Mouse (Mus musculus) heart, embryonic 13.5 days (tissue): ENCODE data around the gene Gh. TPM values are rescaled to one million over a fixed set of nuclear protein-coding genes. Genes with fewer than 3 reads are reported as not detected.

Experiments
- ATAC-seq: fragments of 200-750 bp; cut with Nextera tagmentation; 2 replicates; pipeline ENCODE4 v1.8.0; 2017; ENCODE audit warnings: moderate TSS enrichment; ENCODE audit not compliant: insufficient number of reproducible peaks, low FRiP score, low TSS enrichment; ENCODE audit errors: extremely low read depth
- H3K27ac ChIP-seq: fragments of 300-500 bp; sonication (generic); replicated peaks from 2 replicates; pipeline ENCODE4 v1.5.1; 2015; ENCODE audit warnings: moderate library complexity, mild to moderate bottlenecking, inconsistent platforms
- H3K27me3 ChIP-seq: fragments of 300-500 bp; sonication (generic); replicated peaks from 2 replicates; pipeline ENCODE4 v1.6.1; 2015; ENCODE audit warnings: mild to moderate bottlenecking, inconsistent platforms
- H3K36me3 ChIP-seq: fragments of 300-500 bp; sonication (generic); 2 replicates; pipeline ENCODE4 v1.6.1; 2015; ENCODE audit warnings: mild to moderate bottlenecking, inconsistent platforms
- H3K4me1 ChIP-seq: fragments of 300-500 bp; sonication (generic); 2 replicates; pipeline ENCODE4 v1.6.1; 2015; ENCODE audit warnings: inconsistent platforms
- H3K4me2 ChIP-seq: fragments of 300-500 bp; sonication (generic); 2 replicates; pipeline ENCODE4 v1.6.1; 2015; ENCODE audit warnings: inconsistent platforms, mild to moderate bottlenecking, moderate library complexity
- H3K4me3 ChIP-seq: fragments of 300-500 bp; sonication (generic); 2 replicates; pipeline ENCODE4 v1.5.1; 2015; ENCODE audit warnings: moderate library complexity, mild to moderate bottlenecking, inconsistent platforms
- H3K9ac ChIP-seq: fragments of 300-500 bp; sonication (generic); 2 replicates; pipeline ENCODE4 v1.6.1; 2015; ENCODE audit warnings: inconsistent platforms, mild to moderate bottlenecking, moderate library complexity
- H3K9me3 ChIP-seq: fragments of 300-500 bp; sonication (generic); 2 replicates; pipeline ENCODE4 v1.6.1; 2016; ENCODE audit warnings: inconsistent platforms
- WGBS: fragments of 180-500 bp; shearing (Covaris S2); methylation state at CpG from one replicate; pipeline ENCODE4 v1.1.7; 2015; ENCODE audit warnings: mixed read lengths; 5-methylcytosine and 5-hydroxymethylcytosine counted together
- polyA plus RNA-seq: library from polyadenylated mRNA; unstranded; fragments of >200 nt; fragmentation: Nextera tagmentation; extraction: Ambion mirVana; gene quantifications from 2 replicates; pipeline ENCODE4 v1.2.1, GENCODE M21; 2015

The Gh gene
- polyA plus RNA-seq, 1 experiment from 2014 or later: not detected

DNA sequence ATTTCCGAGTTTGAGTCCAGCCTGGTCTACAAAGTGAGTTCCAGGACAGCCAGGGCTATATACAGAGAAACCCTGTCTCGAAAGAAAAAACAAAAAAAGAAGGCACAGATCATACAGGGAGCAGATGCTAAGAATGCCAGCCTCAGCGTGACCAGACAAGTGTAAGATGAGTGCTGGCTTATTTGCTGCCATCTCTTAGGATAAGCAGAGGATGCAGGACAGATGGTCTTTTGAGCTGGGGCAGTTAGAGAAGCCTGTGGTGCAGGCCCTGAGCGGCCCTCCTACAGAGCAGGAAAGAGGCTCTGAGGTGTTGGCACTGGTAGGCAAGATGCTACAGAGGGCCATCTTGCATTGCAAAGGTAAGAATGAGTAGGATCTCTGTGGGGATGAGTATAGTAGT lies 18.3 kb downstream of the Gh start:
- Histone ChIP-seq H3K4me1 (peaks cover 3% of the 10 kb centered on the region; the same call in 1 of the 2 replicates), H3K36me3 (no peaks in the 10 kb centered on the region), H3K9ac (no peak overlapping the region), H3K4me3 (no peak overlapping the region), H3K9me3 (no peaks in the 10 kb centered on the region), H3K4me2 (no peak overlapping the region), H3K27ac (no peak overlapping the region), H3K27me3 (peaks cover 8% of the 10 kb centered on the region; the same call in 1 of the 2 replicates)
- 74% methylated on average over 4 of the region's 4 CpGs for WGBS
- no peak for ATAC-seq

DNA sequence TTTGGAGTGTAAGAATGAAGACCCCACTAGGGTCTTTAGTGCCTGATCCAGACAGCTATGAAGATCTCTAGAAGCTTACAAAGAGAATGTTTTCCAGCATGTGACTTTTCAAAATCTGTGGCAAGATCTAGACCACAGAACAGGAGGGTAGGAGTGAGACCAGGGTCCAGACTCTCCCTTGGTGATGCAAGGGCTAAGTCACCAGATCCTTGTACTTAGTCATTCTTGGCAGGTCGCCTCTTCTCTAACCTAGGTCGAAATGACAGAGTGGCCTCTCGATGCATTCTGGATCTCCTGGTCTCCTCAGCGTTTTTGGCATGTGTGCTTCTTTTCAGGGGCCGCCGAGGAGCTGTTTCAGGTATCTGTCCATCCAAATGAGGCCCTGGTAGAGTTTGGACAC lies 19.2 kb downstream of the Gh start:
- no peak overlapping the region for H3K27ac ChIP-seq
- 70% methylated on average over 6 of the region's 6 CpGs for WGBS
- no peak overlapping the region for H3K4me2 ChIP-seq
- H3K27me3 ChIP-seq: peaks cover 8% of the 10 kb centered on the region
- H3K9me3 ChIP-seq: no peaks in the 10 kb centered on the region
- H3K9ac ChIP-seq: no peak overlapping the region
- no peak overlapping the region for H3K4me3 ChIP-seq
- ATAC-seq: no peak
- no peaks in the 10 kb centered on the region for H3K36me3 ChIP-seq
- H3K4me1 ChIP-seq: peaks cover 3% of the 10 kb centered on the region; the same call in 1 of the 2 replicates

DNA sequence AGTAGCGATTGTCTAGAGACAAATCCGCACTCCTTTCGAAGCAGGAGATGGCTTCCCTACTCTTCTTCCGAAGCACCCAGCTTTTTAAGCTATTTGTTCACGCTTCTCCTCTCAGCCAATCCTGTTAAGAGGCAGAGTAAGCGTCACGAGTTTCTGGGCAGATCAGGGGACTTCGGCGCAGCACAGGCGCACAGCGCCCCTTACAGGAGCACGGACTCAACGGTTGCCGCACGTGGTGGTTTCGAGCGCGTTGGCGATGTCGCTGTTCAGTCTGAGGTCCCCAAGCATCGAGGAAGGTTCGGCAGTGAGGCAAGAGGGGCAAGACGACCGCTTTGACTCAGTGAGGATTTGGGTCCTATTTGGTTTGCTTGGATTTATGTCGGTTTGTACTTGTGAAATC lies 25.2 kb downstream of the Gh start, which contains the start of gene Tcam1:
Gene Tcam1, plus strand, starts transcription at position 219 of the 400 bp plus-strand sequence.
- Histone ChIP-seq H3K27me3 (no peaks in the 10 kb centered on the region; the same call in 1 of the 2 replicates), H3K4me3 (peak within 1 kb of the TSS; percentile 24), H3K9me3 (no peaks in the 10 kb centered on the region), H3K9ac (no peak within 1 kb of the TSS), H3K4me1 (peaks cover 27% of the 10 kb centered on the region), H3K4me2 (peak within 1 kb of the TSS; percentile 59), H3K27ac (no peak within 1 kb of the TSS), H3K36me3 (no peaks in the 10 kb centered on the region)
- WGBS: 6% methylated on average over 25 of the region's 25 CpGs
- ATAC-seq: no peak

DNA sequence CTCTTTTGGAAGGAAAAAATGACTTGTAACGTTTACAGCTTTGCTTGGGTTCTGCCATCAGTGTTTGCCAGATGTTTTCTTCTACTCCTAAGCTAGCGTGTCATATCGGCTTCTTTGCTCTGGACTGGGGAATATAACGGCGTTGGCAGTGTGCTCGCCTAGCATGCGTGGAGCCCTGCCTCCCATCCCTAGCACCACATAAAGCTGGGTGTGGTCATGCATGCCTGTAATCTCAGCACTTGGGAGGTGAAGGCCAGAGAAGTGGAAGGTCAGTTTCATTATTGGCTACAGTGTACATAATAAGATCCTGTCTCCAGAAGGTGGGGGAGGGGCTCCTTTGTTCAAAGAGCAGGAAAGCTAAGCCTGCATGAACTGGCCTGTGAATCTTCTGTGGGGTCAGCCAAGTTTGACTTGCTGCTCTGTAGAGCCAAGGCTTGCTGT lies 26.7 kb downstream of the Gh start:
- H3K9me3 ChIP-seq: no peaks in the 10 kb centered on the region
- 76% methylated on average over 7 of the region's 7 CpGs for WGBS
- 0 out of 2 replicates have a peak overlapping the region, but pooled peaks have one; percentile 37 for H3K9ac ChIP-seq
- H3K4me3 ChIP-seq: no peak overlapping the region
- no peak overlapping the region for H3K4me2 ChIP-seq
- no peaks in the 10 kb centered on the region; the same call in 1 of the 2 replicates for H3K27me3 ChIP-seq
- no peaks in the 10 kb centered on the region for H3K36me3 ChIP-seq
- H3K4me1 ChIP-seq: peaks cover 42% of the 10 kb centered on the region
- no peak for ATAC-seq
- no peak overlapping the region for H3K27ac ChIP-seq

DNA sequence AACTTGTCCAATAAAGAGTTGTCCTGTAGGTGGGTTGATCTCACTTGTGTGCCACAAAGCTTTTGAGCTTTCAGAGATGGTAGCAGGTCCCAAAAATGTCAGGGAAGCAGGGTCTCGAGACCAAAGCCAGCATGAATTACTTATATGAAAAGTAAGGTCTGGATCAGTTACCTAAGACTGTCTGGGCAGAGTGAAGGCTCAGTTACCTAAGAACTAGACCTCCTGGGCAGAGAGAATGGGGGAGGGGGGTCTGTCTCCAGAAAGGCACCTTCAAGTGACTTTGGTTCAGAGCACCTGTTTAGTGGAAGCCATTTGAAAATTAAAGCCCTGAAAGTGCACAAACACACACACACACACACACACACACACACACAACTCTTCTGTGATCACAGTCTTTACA lies 27.3 kb downstream of the Gh start:
- Histone ChIP-seq H3K4me3 (no peak overlapping the region), H3K36me3 (no peaks in the 10 kb centered on the region), H3K4me2 (no peak overlapping the region), H3K9ac (no peak overlapping the region), H3K4me1 (peaks cover 45% of the 10 kb centered on the region), H3K27me3 (no peaks in the 10 kb centered on the region; the same call in 1 of the 2 replicates), H3K27ac (no peak overlapping the region), H3K9me3 (no peaks in the 10 kb centered on the region)
- 78% methylated on average over 1 of the region's 1 CpGs for WGBS
- no peak for ATAC-seq

DNA sequence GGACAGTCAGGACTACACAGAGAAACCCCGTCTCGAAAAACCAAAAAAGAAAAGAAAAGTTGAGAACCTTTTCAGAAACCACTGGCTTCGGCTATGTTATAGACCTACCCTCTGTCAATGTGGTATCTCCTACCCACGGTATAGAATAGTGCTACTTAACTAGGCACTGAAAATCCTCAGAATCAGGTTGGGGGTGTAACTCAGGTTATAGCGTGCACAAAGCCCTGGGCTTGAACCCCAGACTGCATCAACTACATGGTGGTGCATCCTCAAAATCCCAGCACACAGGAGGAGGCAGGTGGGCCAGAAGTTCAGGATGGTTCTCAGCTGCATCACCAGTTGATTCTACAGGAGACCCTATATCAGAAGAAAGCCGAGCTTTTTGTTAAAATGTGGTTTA lies 27.9 kb downstream of the Gh start:
- peak overlapping the region; percentile 87; the same call in 1 of the 2 replicates for H3K9ac ChIP-seq
- 92% methylated on average over 6 of the region's 6 CpGs for WGBS
- ATAC-seq: no peak
- peak overlapping the region; percentile 79 for H3K4me2 ChIP-seq
- H3K4me1 ChIP-seq: peaks cover 51% of the 10 kb centered on the region
- H3K27me3 ChIP-seq: no peaks in the 10 kb centered on the region; the same call in 1 of the 2 replicates
- no peak overlapping the region for H3K27ac ChIP-seq
- no peaks in the 10 kb centered on the region for H3K9me3 ChIP-seq
- no peaks in the 10 kb centered on the region for H3K36me3 ChIP-seq
- peak overlapping the region; percentile 87; the same call in 1 of the 2 replicates for H3K4me3 ChIP-seq

DNA sequence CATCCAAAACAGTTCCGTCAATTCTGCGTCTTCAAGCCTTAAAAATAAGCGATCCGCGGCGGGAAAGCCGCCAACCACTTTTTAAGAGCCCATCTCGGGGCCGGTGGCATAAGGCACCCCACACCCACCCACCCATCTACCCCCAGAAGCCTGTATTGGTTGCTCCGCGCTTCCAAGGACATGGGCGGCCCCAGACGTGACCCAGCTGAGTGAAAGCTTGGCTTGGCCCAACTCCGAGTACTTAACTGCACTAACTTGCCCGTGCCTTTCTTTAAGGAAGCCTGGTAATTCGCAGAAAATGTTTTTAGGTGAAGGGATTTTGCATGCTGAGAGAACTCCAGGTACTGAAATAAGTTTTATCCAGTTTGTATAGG lies 28.4 kb downstream of the Gh start:
- Histone ChIP-seq H3K9me3 (no peaks in the 10 kb centered on the region), H3K4me2 (peak overlapping the region; percentile 79), H3K9ac (peak overlapping the region; percentile 87), H3K27me3 (no peaks in the 10 kb centered on the region; the same call in 1 of the 2 replicates), H3K4me3 (peak overlapping the region; percentile 87), H3K27ac (peak overlapping the region; percentile 82), H3K4me1 (peaks cover 56% of the 10 kb centered on the region), H3K36me3 (no peaks in the 10 kb centered on the region)
- WGBS: 13% methylated on average over 16 of the region's 16 CpGs
- no peak for ATAC-seq

DNA sequence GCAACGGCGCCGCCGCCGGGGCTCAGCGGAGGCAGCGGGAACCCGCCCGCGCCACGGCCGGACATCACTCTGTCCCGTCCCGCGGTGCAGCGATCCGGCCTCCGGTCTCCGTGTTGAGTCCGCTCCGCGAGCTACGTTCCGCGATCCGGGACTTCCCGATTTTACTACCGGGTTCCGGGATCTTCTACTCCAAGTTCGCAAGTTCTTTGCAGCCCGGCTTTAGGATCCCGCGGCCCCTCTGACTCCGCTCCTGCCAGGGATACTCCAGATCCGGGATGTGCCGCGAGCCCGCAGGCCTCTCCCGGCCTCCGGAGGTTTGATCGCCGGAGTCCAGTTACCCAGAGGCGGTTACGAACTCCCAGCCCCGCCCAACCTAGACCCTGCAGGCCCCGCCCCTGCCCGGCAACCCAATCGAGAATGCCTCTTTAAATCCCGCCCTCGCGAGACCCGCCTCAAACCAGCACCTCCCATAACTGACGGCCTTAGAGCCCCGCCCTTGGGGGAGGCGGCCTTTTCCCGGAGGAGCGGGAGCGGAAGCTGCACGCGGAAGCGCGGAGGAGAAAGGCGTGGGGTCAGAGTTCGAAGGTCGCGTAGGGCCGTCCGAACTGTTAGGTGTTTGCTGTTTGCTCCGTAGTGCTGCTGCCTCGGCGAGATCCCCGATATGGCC lies 28.9 kb downstream of the Gh start, which contains the start of gene Smarcd2:
Gene Smarcd2, minus strand, starts transcription at position 329 of the 667 bp plus-strand sequence.
- peak; percentile 97 for ATAC-seq
- H3K4me1 ChIP-seq: peaks cover 61% of the 10 kb centered on the region
- H3K36me3 ChIP-seq: peaks cover 2% of the 10 kb centered on the region
- peak within 1 kb of the TSS; percentile 87 for H3K4me3 ChIP-seq
- H3K9me3 ChIP-seq: no peaks in the 10 kb centered on the region
- H3K9ac ChIP-seq: peak within 1 kb of the TSS; percentile 98
- peak within 1 kb of the TSS; percentile 92 for H3K27ac ChIP-seq
- H3K4me2 ChIP-seq: peak within 1 kb of the TSS; percentile 79
- WGBS: under 1% methylated on average over 72 of the region's 72 CpGs
- H3K27me3 ChIP-seq: no peaks in the 10 kb centered on the region; the same call in 1 of the 2 replicates

DNA sequence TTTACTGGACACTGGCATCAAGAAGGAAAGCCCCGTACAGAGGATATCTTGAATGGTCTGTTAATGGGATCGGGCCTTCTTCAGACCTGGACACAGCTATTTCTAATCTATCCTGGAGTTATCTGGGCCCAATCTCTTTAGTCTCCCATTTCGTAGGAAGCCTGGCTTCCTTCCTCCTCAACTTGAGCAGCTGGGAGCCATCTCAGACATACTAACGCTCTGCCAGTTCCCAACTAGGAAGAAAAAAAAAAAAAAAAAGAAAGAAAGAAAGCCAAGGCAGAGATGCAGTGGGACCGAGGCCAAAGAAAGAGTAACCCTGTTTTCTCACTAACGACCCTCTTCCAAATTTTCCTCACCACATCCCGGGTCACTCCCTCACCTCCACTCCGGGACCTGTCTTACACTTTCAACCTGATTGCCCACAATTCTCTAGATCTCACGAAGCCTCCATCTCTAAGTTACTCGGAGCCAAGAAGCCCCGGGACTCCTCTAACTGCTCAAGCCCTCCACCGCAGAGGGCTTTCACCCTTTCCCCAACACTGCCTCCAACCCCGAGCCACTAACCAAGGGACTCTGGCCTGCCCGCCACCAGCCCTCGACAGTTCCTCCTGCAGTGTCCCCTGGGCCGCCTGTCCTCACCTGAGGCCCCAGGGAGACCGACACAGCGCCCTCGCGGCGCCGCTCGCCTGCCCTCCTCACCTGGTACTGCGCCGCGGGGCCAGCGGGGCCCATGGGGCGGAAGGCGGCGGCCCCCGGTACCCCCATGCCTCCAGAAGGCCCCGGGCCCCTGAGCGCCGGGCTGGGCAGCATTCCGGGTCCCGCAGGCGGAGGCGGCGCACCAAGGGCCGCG lies 29.6 kb downstream of the Gh start:
- Histone ChIP-seq H3K36me3 (peaks cover 9% of the 10 kb centered on the region), H3K27ac (peak overlapping the region; percentile 92), H3K4me1 (peaks cover 68% of the 10 kb centered on the region), H3K9me3 (no peaks in the 10 kb centered on the region), H3K9ac (peak overlapping the region; percentile 98), H3K4me3 (peak overlapping the region; percentile 87), H3K27me3 (no peaks in the 10 kb centered on the region), H3K4me2 (peak overlapping the region; percentile 79)
- 0 out of 2 replicates have a peak, but pooled peaks have one; percentile 6 for ATAC-seq
- 1% methylated on average over 41 of the region's 41 CpGs for WGBS

DNA sequence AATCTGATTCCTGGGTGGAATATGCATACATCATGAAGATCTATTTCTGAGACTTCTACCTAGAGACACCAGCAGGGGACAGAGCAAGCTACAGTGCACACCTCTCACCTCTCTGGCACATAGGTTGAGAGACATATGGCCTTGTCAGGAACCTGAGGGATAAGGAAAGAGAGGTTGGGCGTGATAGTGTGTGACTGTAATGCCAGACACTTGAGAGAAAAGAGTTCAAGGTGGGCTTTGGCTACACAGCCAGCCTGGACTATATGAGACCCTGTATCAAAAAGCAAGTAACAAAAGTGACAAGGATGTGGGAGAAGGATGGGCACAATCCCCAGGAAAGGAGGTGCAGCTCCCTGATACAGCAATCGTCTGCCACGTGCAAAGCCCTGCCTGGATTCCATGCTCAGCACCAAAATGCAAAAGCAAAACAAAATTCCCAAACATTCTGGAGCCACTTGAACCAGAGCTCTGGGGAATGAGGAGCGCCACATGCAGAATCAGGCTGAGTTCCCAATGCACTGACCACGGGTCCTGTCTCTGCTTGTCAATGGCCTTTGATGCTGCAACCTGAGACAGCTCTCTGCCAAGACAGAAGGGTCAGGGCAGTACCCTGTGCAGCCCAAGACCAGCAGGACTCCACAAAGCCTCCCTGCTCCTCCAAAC lies 30.4 kb downstream of the Gh start:
- H3K27ac ChIP-seq: peak overlapping the region; percentile 92
- H3K4me1 ChIP-seq: peaks cover 62% of the 10 kb centered on the region
- no peaks in the 10 kb centered on the region for H3K27me3 ChIP-seq
- H3K4me3 ChIP-seq: peak overlapping the region; percentile 87
- H3K9me3 ChIP-seq: no peaks in the 10 kb centered on the region
- H3K4me2 ChIP-seq: peak overlapping the region; percentile 79
- H3K36me3 ChIP-seq: peaks cover 17% of the 10 kb centered on the region
- 35% methylated on average over 5 of the region's 5 CpGs for WGBS
- no peak for ATAC-seq
- H3K9ac ChIP-seq: peak overlapping the region; percentile 98

DNA sequence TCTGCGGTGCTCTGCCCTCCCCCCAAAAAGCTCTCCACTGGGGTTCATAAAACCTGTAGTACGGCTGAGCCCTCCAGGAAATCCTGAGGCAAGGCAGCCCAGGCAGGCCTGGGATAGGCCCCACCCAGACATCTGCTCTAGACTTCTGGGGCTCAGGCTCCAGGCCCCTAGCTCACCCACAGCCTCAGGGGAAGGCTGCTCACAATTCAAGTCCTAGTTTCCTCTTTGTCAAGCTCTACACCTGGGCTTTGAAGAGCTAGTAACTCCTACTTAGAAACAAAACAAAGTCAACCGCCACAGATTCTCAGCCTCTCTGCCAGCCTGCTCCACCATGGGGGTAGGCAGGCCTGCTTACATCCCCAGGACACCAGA lies 32.6 kb downstream of the Gh start:
- H3K9me3 ChIP-seq: no peaks in the 10 kb centered on the region
- H3K4me2 ChIP-seq: 0 out of 2 replicates have a peak overlapping the region, but pooled peaks have one; percentile 18
- no peak overlapping the region for H3K4me3 ChIP-seq
- peaks cover 48% of the 10 kb centered on the region for H3K4me1 ChIP-seq
- H3K27ac ChIP-seq: peak overlapping the region; percentile 16
- 45% methylated on average over 3 of the region's 3 CpGs for WGBS
- H3K27me3 ChIP-seq: no peaks in the 10 kb centered on the region
- peak overlapping the region; percentile 61 for H3K9ac ChIP-seq
- no peak for ATAC-seq
- H3K36me3 ChIP-seq: peaks cover 39% of the 10 kb centered on the region
